Mouse (Mus musculus) liver, embryonic 11.5 days (tissue): ENCODE measurements at regions not wholly inside any gene's neighbourhood (a gene's known extent, or its start where the extent isn't known, plus 50 kb on each side); places are given as distances from the start of the nearest gene placed in this dataset.

Experiments
- ATAC-seq: fragments of 200-750 bp; cut with Nextera tagmentation; replicated peaks from 2 replicates; pipeline ENCODE4 v1.8.0; 2017; ENCODE audit warnings: moderate number of reproducible peaks, mild to moderate bottlenecking, moderate TSS enrichment, moderate library complexity; ENCODE audit not compliant: low FRiP score
- DNase-seq: peaks from one replicate; pipeline ENCODE4 v3.0.0-alpha.2; 2017; ENCODE audit warnings: low spot score
- H3K27ac ChIP-seq: fragments of 300-500 bp; sonication (generic); 2 replicates; pipeline ENCODE4 v1.5.1; 2014; ENCODE audit warnings: mild to moderate bottlenecking, low read depth, low read length, control low read depth
- H3K27me3 ChIP-seq: fragments of 300-500 bp; sonication (generic); replicated peaks from 2 replicates; pipeline ENCODE4 v1.6.1; 2014; ENCODE audit warnings: low read length, mixed read lengths; ENCODE audit not compliant: control insufficient read depth, insufficient read depth
- H3K36me3 ChIP-seq: fragments of 300-500 bp; sonication (generic); 2 replicates; pipeline ENCODE4 v1.6.1; 2014; ENCODE audit warnings: mild to moderate bottlenecking, low read length, moderate library complexity, mixed read lengths; ENCODE audit not compliant: control insufficient read depth, insufficient read depth
- H3K4me1 ChIP-seq: fragments of 300-500 bp; sonication (generic); replicated peaks from 2 replicates; pipeline ENCODE4 v1.6.1; 2014; ENCODE audit warnings: low read length, mixed read lengths; ENCODE audit not compliant: control insufficient read depth, insufficient read depth
- H3K4me2 ChIP-seq: fragments of 300-500 bp; sonication (generic); 2 replicates; pipeline ENCODE4 v1.6.1; 2014; ENCODE audit warnings: mild to moderate bottlenecking, control low read depth, moderate library complexity
- H3K4me3 ChIP-seq: fragments of 300-500 bp; sonication (generic); 2 replicates; pipeline ENCODE4 v1.5.1; 2014; ENCODE audit warnings: low read depth, low read length, control low read depth
- H3K9ac ChIP-seq: fragments of 300-500 bp; sonication (generic); 2 replicates; pipeline ENCODE4 v1.6.1; 2014; ENCODE audit warnings: low read depth, low read length, control low read depth
- H3K9me3 ChIP-seq: fragments of 300-500 bp; sonication (generic); 2 replicates; pipeline ENCODE4 v1.6.1; 2016; ENCODE audit warnings: low read length, inconsistent platforms, mixed read lengths; ENCODE audit not compliant: control insufficient read depth
- WGBS: fragments of 180-500 bp; shearing (Covaris S2); extraction: QIAGEN DNeasy Blood & Tissue Kit; methylation state at CpG from one replicate; pipeline ENCODE4 v1.1.7; 2014; 5-methylcytosine and 5-hydroxymethylcytosine counted together

GRCm38 (mm10) chr6:67114753-67115152 is 77.5 kb upstream of the Gadd45a start:
- no peaks in the 10 kb centered on the region; the same call in 1 of the 2 replicates for H3K4me1 ChIP-seq
- peaks cover 7% of the 10 kb centered on the region; the same call in 1 of the 2 replicates for H3K27me3 ChIP-seq
- 85% methylated on average over 4 of the region's 4 CpGs for WGBS
- H3K9me3 ChIP-seq, result no peaks in the 10 kb centered on the region
- H3K4me3 ChIP-seq, result no peak overlapping the region
- ATAC-seq, result no peak
- no peak overlapping the region for H3K27ac ChIP-seq
- DNase-seq, result no peak
- no peak overlapping the region for H3K9ac ChIP-seq
- H3K4me2 ChIP-seq, result no peak overlapping the region
- H3K36me3 ChIP-seq, result no peaks in the 10 kb centered on the region

GRCm38 (mm10) chr6:67113686-67114278 is 76.5 kb upstream of the Gadd45a start:
- WGBS, result 9% methylated on average over 26 of the region's 26 CpGs
- Histone ChIP-seq H3K4me2 (peak overlapping the region; percentile 69), H3K27me3 (peaks cover 7% of the 10 kb centered on the region; the same call in 1 of the 2 replicates), H3K4me3 (peak overlapping the region; percentile 35), H3K36me3 (no peaks in the 10 kb centered on the region), H3K4me1 (no peaks in the 10 kb centered on the region; the same call in 1 of the 2 replicates), H3K27ac (no peak overlapping the region), H3K9ac (0 out of 2 replicates have a peak overlapping the region, but pooled peaks have one; percentile 38), H3K9me3 (no peaks in the 10 kb centered on the region)
- DNase-seq (peak; percentile 58), ATAC-seq (peak; percentile 63)

- DNase-seq (no peak), ATAC-seq (no peak)
- WGBS, result 67% methylated on average over 4 of the region's 4 CpGs
- Histone ChIP-seq H3K4me3 (peak overlapping the region; percentile 35; the same call in 1 of the 2 replicates), H3K4me1 (no peaks in the 10 kb centered on the region; the same call in 1 of the 2 replicates), H3K9me3 (no peaks in the 10 kb centered on the region), H3K27ac (no peak overlapping the region), H3K4me2 (peak overlapping the region; percentile 69), H3K36me3 (no peaks in the 10 kb centered on the region), H3K27me3 (peaks cover 7% of the 10 kb centered on the region; the same call in 1 of the 2 replicates), H3K9ac (no peak overlapping the region)
These were observed 76.0 kb upstream of the Gadd45a start for GRCm38 (mm10) chr6:67113261-67113660.

GRCm38 (mm10) chr6:67112311-67112710 is 75.1 kb upstream of the Gadd45a start:
- no peak for ATAC-seq
- WGBS, result 69% methylated on average over 6 of the region's 6 CpGs
- no peak overlapping the region for H3K4me3 ChIP-seq
- H3K9me3 ChIP-seq, result no peaks in the 10 kb centered on the region
- peaks cover 7% of the 10 kb centered on the region; the same call in 1 of the 2 replicates for H3K27me3 ChIP-seq
- DNase-seq, result no peak
- H3K4me1 ChIP-seq, result no peaks in the 10 kb centered on the region; the same call in 1 of the 2 replicates
- no peaks in the 10 kb centered on the region for H3K36me3 ChIP-seq
- no peak overlapping the region for H3K9ac ChIP-seq
- H3K27ac ChIP-seq, result no peak overlapping the region
- no peak overlapping the region for H3K4me2 ChIP-seq

- 74% methylated on average over 2 of the region's 2 CpGs for WGBS
- no peak for DNase-seq
- Histone ChIP-seq H3K4me1 (no peaks in the 10 kb centered on the region; the same call in 1 of the 2 replicates), H3K4me3 (no peak overlapping the region), H3K27me3 (peaks cover 7% of the 10 kb centered on the region; the same call in 1 of the 2 replicates), H3K36me3 (no peaks in the 10 kb centered on the region), H3K9me3 (no peaks in the 10 kb centered on the region), H3K27ac (no peak overlapping the region), H3K9ac (no peak overlapping the region), H3K4me2 (no peak overlapping the region)
- ATAC-seq, result no peak
These were observed 74.3 kb upstream of the Gadd45a start for GRCm38 (mm10) chr6:67111581-67111980.

GRCm38 (mm10) chr6:67110391-67110790 is 73.1 kb upstream of the Gadd45a start:
- Histone ChIP-seq H3K27me3 (peaks cover 7% of the 10 kb centered on the region; the same call in 1 of the 2 replicates), H3K27ac (no peak overlapping the region), H3K9me3 (no peaks in the 10 kb centered on the region), H3K36me3 (no peaks in the 10 kb centered on the region), H3K9ac (no peak overlapping the region), H3K4me2 (no peak overlapping the region), H3K4me3 (no peak overlapping the region), H3K4me1 (no peaks in the 10 kb centered on the region; the same call in 1 of the 2 replicates)
- WGBS, result 70% methylated on average over 1 of the region's 1 CpGs
- no peak for DNase-seq
- ATAC-seq, result no peak

GRCm38 (mm10) chr6:67109774-67110173 is 72.5 kb upstream of the Gadd45a start:
- H3K36me3 ChIP-seq, result no peaks in the 10 kb centered on the region
- H3K9ac ChIP-seq, result no peak overlapping the region
- no peaks in the 10 kb centered on the region for H3K9me3 ChIP-seq
- no peak overlapping the region for H3K4me2 ChIP-seq
- peaks cover 11% of the 10 kb centered on the region; the same call in 1 of the 2 replicates for H3K27me3 ChIP-seq
- no peak overlapping the region for H3K4me3 ChIP-seq
- 55% methylated on average over 4 of the region's 4 CpGs for WGBS
- ATAC-seq (no peak), DNase-seq (no peak)
- H3K27ac ChIP-seq, result no peak overlapping the region
- H3K4me1 ChIP-seq, result no peaks in the 10 kb centered on the region; the same call in 1 of the 2 replicates

GRCm38 (mm10) chr6:67107517-67107916 is 70.3 kb upstream of the Gadd45a start:
- ATAC-seq, result no peak

GRCm38 (mm10) chr6:67106493-67106892 is 69.2 kb upstream of the Gadd45a start:
- no peaks in the 10 kb centered on the region for H3K36me3 ChIP-seq
- 83% methylated on average over 2 of the region's 2 CpGs for WGBS
- 0 out of 2 replicates have a peak, but pooled peaks cover 5% of the 10 kb centered on the region for H3K27me3 ChIP-seq
- H3K4me3 ChIP-seq, result no peak overlapping the region
- DNase-seq (no peak), ATAC-seq (no peak)
- H3K9me3 ChIP-seq, result no peaks in the 10 kb centered on the region
- no peaks in the 10 kb centered on the region; the same call in 1 of the 2 replicates for H3K4me1 ChIP-seq
- no peak overlapping the region for H3K27ac ChIP-seq
- no peak overlapping the region for H3K9ac ChIP-seq
- H3K4me2 ChIP-seq, result no peak overlapping the region

More at GRCm38 (mm10) chr6:67107517-67107916, 70.3 kb upstream of the Gadd45a start:
- no peak for DNase-seq
- no peaks in the 10 kb centered on the region for H3K9me3 ChIP-seq
- no peak overlapping the region for H3K4me3 ChIP-seq
- H3K27me3 ChIP-seq, result 0 out of 2 replicates have a peak, but pooled peaks cover 5% of the 10 kb centered on the region
- no peak overlapping the region for H3K9ac ChIP-seq
- H3K4me2 ChIP-seq, result no peak overlapping the region
- H3K36me3 ChIP-seq, result no peaks in the 10 kb centered on the region
- 73% methylated on average over 4 of the region's 4 CpGs for WGBS
- H3K27ac ChIP-seq, result no peak overlapping the region
- H3K4me1 ChIP-seq, result no peaks in the 10 kb centered on the region; the same call in 1 of the 2 replicates
